Mouse (Mus musculus) lung, adult 2 months (tissue): ENCODE measurements at regions not wholly inside any gene's neighbourhood (a gene's known extent, or its start where the extent isn't known, plus 50 kb on each side); places are given as distances from the start of the nearest gene placed in this dataset.

Experiments used
- DNase-seq: peaks from one replicate; pipeline ENCODE4 v3.0.0; 2022
- H3K4me1 ChIP-seq: fragments of 200-500 bp; 2 replicates; pipeline ENCODE4 v1.6.1; 2011; ENCODE audit warnings: low read length; ENCODE audit not compliant: control insufficient read depth, insufficient read depth
- H3K4me3 ChIP-seq: fragments of 200-500 bp; replicated peaks from 2 replicates; pipeline ENCODE3; 2011; ENCODE audit warnings: low read depth, mild to moderate bottlenecking, control low read depth, low read length; ENCODE audit errors: extremely low read depth
- CTCF ChIP-seq: fragments of 200-500 bp; IDR thresholded peaks from 2 replicates; pipeline ENCODE4 v1.5.1; 2011; ENCODE audit warnings: mild to moderate bottlenecking, low read length, control low read depth; ENCODE audit not compliant: insufficient read depth
- POLR2A ChIP-seq: fragments of 200-500 bp; IDR thresholded peaks from 2 replicates; pipeline ENCODE4 v1.6.1; 2011; ENCODE audit warnings: low read depth, mild to moderate bottlenecking, control low read depth, low read length, borderline replicate concordance; ENCODE audit errors: extremely low read depth
- WGBS: fragments of 180-500 bp; shearing (Covaris S2); methylation state at CpG from one replicate; pipeline ENCODE4 v1.1.7; 2018; 5-methylcytosine and 5-hydroxymethylcytosine counted together

DNA sequence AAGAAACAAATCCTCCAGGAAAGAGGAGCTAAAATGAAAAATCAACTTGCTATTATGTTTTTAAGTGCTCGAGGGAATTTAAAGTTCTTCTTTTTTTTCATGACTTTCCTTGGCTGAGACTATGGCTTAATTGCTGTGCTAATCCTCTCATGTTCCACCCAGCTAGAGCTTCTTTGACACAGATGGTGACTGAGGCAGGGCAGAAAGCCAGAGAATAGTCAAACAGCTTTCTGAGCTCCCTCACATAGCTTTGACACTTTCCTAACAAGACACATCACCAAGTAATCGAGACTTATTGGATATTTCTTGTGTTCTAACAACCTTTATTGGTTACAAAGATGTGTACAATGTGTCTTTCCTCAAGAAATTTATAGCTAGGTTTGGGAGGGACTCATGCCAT is 1033.0 kb downstream of the Gsdmc2 start:
- H3K4me1 ChIP-seq: no peaks in the 10 kb centered on the region
- no peak overlapping the region for H3K4me3 ChIP-seq
- TF ChIP-seq CTCF: no peak
- TF ChIP-seq POLR2A: no peak
- 53% methylated on average over 2 of the region's 2 CpGs for WGBS
- DNase-seq: no peak

DNA sequence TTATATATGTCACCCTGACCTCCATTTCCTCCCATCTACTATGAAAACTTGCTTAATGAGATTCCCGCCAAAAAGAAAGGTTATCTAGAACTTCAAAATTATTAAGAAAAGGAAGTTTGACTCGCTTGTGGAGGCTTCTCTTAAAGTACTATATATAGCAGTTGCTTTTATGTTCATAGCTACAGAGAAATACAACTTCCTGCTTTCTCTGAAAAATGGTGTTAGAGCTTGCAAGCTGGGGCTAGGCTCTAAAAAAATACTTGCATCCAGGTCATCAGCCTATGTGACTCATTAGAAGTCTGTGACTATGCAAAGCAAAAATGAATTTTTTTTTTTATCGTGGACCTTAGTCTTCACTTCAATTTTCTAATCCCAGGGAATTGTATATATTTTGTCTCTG is 1035.7 kb downstream of the Gsdmc2 start:
- WGBS: 53% methylated on average over 3 of the region's 3 CpGs
- TF ChIP-seq CTCF (no peak), POLR2A (no peak)
- no peaks in the 10 kb centered on the region for H3K4me1 ChIP-seq
- DNase-seq: no peak
- no peak overlapping the region for H3K4me3 ChIP-seq

DNA sequence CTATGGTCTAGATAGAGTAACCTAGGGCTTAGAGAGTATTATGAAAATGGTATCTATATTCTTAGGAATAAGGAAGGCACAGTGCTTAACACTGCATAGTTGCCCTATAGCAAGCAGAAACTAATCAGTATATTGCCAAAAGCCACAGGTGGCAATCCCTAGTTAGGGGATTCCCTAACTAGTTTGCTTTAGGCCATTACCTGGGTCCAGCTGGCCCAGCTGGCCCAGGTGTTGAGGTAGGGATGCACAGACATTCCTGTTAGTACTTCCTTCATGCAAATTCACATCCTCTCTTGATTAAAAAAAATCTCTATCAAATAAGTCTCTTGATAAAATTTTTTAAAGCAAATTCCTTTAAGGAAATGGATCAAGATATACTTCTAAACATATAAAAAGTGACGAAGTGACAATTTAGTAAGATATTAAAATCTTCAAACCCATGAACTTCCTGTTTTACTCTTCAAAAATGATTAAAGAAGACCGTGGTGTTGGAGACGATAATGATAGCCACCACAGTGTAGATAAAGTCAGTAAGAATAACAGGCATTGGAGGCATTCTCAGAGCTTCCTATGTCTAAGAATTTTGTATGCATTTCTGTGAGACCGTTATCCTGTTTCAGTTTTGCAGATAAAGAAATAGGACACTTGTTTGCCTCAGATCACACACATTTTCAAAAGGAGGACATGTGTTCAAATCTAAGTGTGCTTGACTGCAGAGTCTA is 1036.7 kb downstream of the Gsdmc2 start:
- 71% methylated on average over 4 of the region's 4 CpGs for WGBS
- Histone ChIP-seq H3K4me3 (no peak overlapping the region), H3K4me1 (no peaks in the 10 kb centered on the region)
- TF ChIP-seq POLR2A: no peak
- no peak for TF ChIP-seq CTCF
- DNase-seq: no peak

DNA sequence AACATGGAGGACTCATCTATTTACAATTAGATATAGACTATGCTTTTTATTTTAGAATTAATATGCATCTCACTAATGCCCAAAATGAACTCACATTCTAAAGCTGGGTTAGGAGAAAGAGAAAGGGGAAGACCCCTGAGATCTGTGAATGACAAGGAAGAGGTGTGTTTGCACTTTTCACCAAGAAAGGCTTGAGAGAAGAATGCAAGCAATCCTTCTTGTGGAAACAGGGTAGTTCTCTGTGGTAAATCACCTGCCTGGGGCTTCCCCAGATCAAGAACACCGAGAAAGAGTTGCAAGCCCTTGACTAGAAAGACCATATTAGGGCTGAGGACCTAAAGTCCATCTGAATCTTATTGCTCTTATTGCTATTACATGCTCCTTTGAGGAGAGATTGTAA is 1037.6 kb downstream of the Gsdmc2 start:
- no peak for TF ChIP-seq CTCF
- H3K4me1 ChIP-seq: no peaks in the 10 kb centered on the region
- 58% methylated on average over 1 of the region's 1 CpGs for WGBS

DNA sequence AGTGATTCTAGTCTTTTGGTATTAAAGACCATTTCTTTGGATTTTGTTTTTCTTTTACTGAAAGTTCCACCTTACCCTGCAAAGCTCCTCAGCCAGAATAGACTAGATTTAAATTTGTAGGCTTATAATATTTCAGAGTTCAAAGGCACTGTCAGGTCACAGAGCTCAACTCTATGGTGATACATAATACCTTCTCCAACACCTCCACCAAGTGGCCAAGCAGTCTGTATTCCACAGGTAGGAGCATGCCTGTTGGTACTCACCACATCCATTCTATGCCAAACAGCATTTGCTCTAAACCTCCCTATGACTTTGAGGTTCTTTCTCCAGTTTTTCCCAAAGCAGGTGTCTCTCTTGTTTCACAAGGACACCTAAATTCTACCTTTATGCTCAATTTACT is 1042.2 kb downstream of the Gsdmc2 start:
- TF ChIP-seq CTCF (no peak), POLR2A (no peak)
- H3K4me1 ChIP-seq: no peaks in the 10 kb centered on the region
- DNase-seq: no peak

More for the DNA sequence above, 1037.6 kb downstream of the Gsdmc2 start:
- no peak for DNase-seq
- no peak overlapping the region for H3K4me3 ChIP-seq

DNA sequence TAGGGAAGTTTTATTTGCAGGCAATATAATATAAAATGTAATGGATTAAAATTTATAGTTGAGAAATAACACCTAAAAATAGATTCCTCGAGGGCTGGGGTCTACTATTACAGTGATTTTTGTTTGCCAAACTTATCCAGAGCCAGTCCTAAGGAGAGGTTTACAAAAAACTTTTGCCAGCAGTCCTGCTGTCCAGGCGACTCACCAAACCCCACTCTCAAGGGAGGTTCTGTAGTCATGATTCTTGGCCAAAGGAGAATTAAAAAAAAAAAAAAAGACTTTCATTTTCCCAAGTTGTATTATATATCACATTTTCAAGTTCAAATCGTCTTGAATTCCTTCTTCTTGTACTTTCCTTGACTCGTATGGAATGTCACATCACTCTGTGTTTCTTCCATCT is 1046.2 kb downstream of the Gsdmc2 start:
- no peak overlapping the region for H3K4me3 ChIP-seq

More for the DNA sequence above, 1042.2 kb downstream of the Gsdmc2 start:
- no peak overlapping the region for H3K4me3 ChIP-seq

DNA sequence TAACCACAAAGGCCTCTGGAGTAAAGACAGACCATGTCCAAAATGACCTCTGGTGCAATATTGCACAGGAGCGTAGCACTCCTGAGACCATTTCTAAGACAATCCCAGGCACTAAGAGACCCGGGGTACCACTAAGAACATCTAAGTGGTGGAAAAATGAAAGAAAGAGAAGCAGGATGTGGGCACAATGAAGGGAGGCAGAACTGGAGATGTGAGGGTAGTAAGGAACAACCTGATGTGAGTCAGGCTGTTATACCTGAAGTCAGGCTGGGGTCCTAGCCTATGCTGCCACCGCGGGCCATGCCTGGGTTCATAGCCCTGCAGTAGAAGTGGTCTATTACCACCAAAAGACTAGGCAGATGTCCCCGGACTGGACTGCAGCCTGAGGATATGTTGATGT is 1051.4 kb downstream of the Gsdmc2 start:
- no peak for DNase-seq
- TF ChIP-seq POLR2A (no peak), CTCF (no peak)
- H3K4me1 ChIP-seq: no peaks in the 10 kb centered on the region
- no peak overlapping the region for H3K4me3 ChIP-seq
- 90% methylated on average over 5 of the region's 5 CpGs for WGBS

More for the DNA sequence above, 1046.2 kb downstream of the Gsdmc2 start:
- 63% methylated on average over 4 of the region's 4 CpGs for WGBS
- no peaks in the 10 kb centered on the region for H3K4me1 ChIP-seq
- no peak for TF ChIP-seq POLR2A
- TF ChIP-seq CTCF: no peak
- no peak for DNase-seq

GRCm38 (mm10) chr15:62792084-62792483 is 1052.9 kb downstream of the Gsdmc2 start:
- Histone ChIP-seq H3K4me1 (no peaks in the 10 kb centered on the region), H3K4me3 (no peak overlapping the region)
- DNase-seq: no peak
- TF ChIP-seq POLR2A: no peak
- WGBS: 63% methylated on average over 1 of the region's 1 CpGs

- no peak for DNase-seq
- 86% methylated on average over 2 of the region's 2 CpGs for WGBS
- Histone ChIP-seq H3K4me3 (no peak overlapping the region), H3K4me1 (no peaks in the 10 kb centered on the region)
- TF ChIP-seq CTCF: no peak
- no peak for TF ChIP-seq POLR2A
These were observed 1057.2 kb downstream of the Gsdmc2 start for GRCm38 (mm10) chr15:62787753-62788152.

DNA sequence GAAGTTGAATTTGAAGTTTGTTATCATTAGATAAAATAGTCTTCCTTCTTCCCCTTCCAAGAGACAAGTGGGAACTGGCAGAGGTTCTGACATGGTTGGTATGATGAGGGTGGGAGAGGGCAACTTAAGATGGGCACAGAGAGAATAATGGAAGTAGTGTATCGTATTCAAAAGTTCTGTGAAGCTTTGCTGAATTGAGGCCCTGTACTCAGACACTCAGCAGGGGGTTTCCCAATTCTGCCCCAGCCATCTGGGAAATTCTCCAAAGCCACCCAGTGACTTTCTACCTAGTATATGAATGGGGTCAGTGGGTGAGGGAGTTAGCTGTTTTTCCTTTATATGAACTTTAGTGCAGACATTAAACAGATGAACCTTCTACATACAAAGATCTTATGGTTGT is 1058.7 kb downstream of the Gsdmc2 start:
- WGBS: 82% methylated on average over 1 of the region's 1 CpGs
- no peak for TF ChIP-seq CTCF
- no peak for TF ChIP-seq POLR2A
- Histone ChIP-seq H3K4me3 (no peak overlapping the region), H3K4me1 (no peaks in the 10 kb centered on the region)
- no peak for DNase-seq
